Mouse (Mus musculus) liver, embryonic 16.5 days (tissue): ENCODE measurements around the gene Astn1. TPM values are rescaled to one million over a fixed set of nuclear protein-coding genes. Genes with fewer than 3 reads are reported as not detected.

Source experiments
- ATAC-seq: fragments of 200-750 bp; cut with Nextera tagmentation; 2 replicates; pipeline ENCODE4 v1.8.0; 2017; ENCODE audit warnings: low read depth, mild to moderate bottlenecking, moderate number of reproducible peaks, moderate library complexity
- H3K27ac ChIP-seq: fragments of 300-500 bp; sonication (generic); 2 replicates; pipeline ENCODE4 v1.5.1; 2014; ENCODE audit warnings: mild to moderate bottlenecking, low read length
- H3K27me3 ChIP-seq: fragments of 300-500 bp; sonication (generic); 2 replicates; pipeline ENCODE4 v1.6.1; 2014; ENCODE audit warnings: low read depth, low read length, mixed read lengths; ENCODE audit not compliant: control insufficient read depth, insufficient read depth
- H3K36me3 ChIP-seq: fragments of 300-500 bp; sonication (generic); 2 replicates; pipeline ENCODE4 v1.6.1; 2014; ENCODE audit warnings: mild to moderate bottlenecking; ENCODE audit not compliant: control insufficient read depth, insufficient read depth
- H3K4me1 ChIP-seq: fragments of 300-500 bp; sonication (generic); 2 replicates; pipeline ENCODE4 v1.6.1; 2014; ENCODE audit warnings: low read depth, low read length, mixed read lengths; ENCODE audit not compliant: control insufficient read depth
- H3K4me2 ChIP-seq: fragments of 300-500 bp; sonication (generic); 2 replicates; pipeline ENCODE4 v1.6.1; 2014; ENCODE audit warnings: low read depth, low read length, mixed read lengths
- H3K4me3 ChIP-seq: fragments of 300-500 bp; sonication (generic); 2 replicates; pipeline ENCODE4 v1.5.1; 2014; ENCODE audit warnings: low read depth, mild to moderate bottlenecking, low read length
- H3K9ac ChIP-seq: fragments of 300-500 bp; sonication (generic); 2 replicates; pipeline ENCODE4 v1.6.1; 2014; ENCODE audit warnings: low read depth, low read length
- H3K9me3 ChIP-seq: fragments of 300-500 bp; sonication (generic); replicated peaks from 2 replicates; pipeline ENCODE4 v1.6.1; 2016; ENCODE audit warnings: low read length; ENCODE audit not compliant: control insufficient read depth
- WGBS: fragments of 180-500 bp; shearing (Covaris S2); extraction: QIAGEN DNeasy Blood & Tissue Kit; methylation state at CpG from one replicate; pipeline ENCODE4 v1.1.7; 2014; ENCODE audit not compliant: insufficient replicate concordance; 5-methylcytosine and 5-hydroxymethylcytosine counted together
- polyA plus RNA-seq: library from polyadenylated mRNA; unstranded; fragments of >200 nt; fragmentation: Nextera tagmentation; extraction: Ambion mirVana; gene quantifications from 2 replicates; pipeline ENCODE4 v1.2.1, GENCODE M21; 2015

The Astn1 gene
- polyA plus RNA-seq, 1 experiment from 2014 or later, result not detected

GRCm38 (mm10) chr1:158697859-158698569, 335.9 kb downstream of the Astn1 start:
- WGBS, result 61% methylated on average over 10 of the region's 10 CpGs
- no peak for ATAC-seq
- no peak overlapping the region for H3K4me2 ChIP-seq
- H3K27me3 ChIP-seq, result no peaks in the 10 kb centered on the region
- H3K4me1 ChIP-seq, result no peaks in the 10 kb centered on the region
- no peak overlapping the region for H3K4me3 ChIP-seq
- no peaks in the 10 kb centered on the region for H3K9me3 ChIP-seq
- H3K9ac ChIP-seq, result no peak overlapping the region
- H3K36me3 ChIP-seq, result no peaks in the 10 kb centered on the region
- H3K27ac ChIP-seq, result no peak overlapping the region

- no peak overlapping the region for H3K27ac ChIP-seq
- no peak overlapping the region for H3K9ac ChIP-seq
- H3K4me2 ChIP-seq, result no peak overlapping the region
- H3K36me3 ChIP-seq, result no peaks in the 10 kb centered on the region
- H3K4me3 ChIP-seq, result no peak overlapping the region
- H3K4me1 ChIP-seq, result no peaks in the 10 kb centered on the region
- no peak for ATAC-seq
- WGBS, result 60% methylated on average over 2 of the region's 2 CpGs
- no peaks in the 10 kb centered on the region for H3K9me3 ChIP-seq
- no peaks in the 10 kb centered on the region for H3K27me3 ChIP-seq
Measured at GRCm38 (mm10) chr1:158699276-158699675, 337.2 kb downstream of the Astn1 start.

GRCm38 (mm10) chr1:158700147-158700546, 338.1 kb downstream of the Astn1 start:
- no peak overlapping the region for H3K9ac ChIP-seq
- 50% methylated on average over 2 of the region's 2 CpGs for WGBS
- no peak overlapping the region for H3K27ac ChIP-seq
- no peak overlapping the region for H3K4me2 ChIP-seq
- H3K4me3 ChIP-seq, result no peak overlapping the region
- H3K27me3 ChIP-seq, result no peaks in the 10 kb centered on the region
- no peaks in the 10 kb centered on the region for H3K4me1 ChIP-seq
- H3K9me3 ChIP-seq, result no peaks in the 10 kb centered on the region
- no peaks in the 10 kb centered on the region for H3K36me3 ChIP-seq
- ATAC-seq, result no peak

GRCm38 (mm10) chr1:158701336-158701735, 339.3 kb downstream of the Astn1 start:
- Histone ChIP-seq H3K4me3 (no peak overlapping the region), H3K36me3 (no peaks in the 10 kb centered on the region), H3K4me2 (no peak overlapping the region), H3K9me3 (no peaks in the 10 kb centered on the region), H3K27me3 (no peaks in the 10 kb centered on the region), H3K9ac (no peak overlapping the region), H3K4me1 (no peaks in the 10 kb centered on the region), H3K27ac (no peak overlapping the region)
- ATAC-seq, result no peak
- WGBS, result 69% methylated on average over 1 of the region's 1 CpGs

- Histone ChIP-seq H3K27ac (no peak overlapping the region), H3K27me3 (no peaks in the 10 kb centered on the region), H3K4me2 (no peak overlapping the region), H3K4me3 (no peak overlapping the region), H3K4me1 (no peaks in the 10 kb centered on the region), H3K9me3 (no peaks in the 10 kb centered on the region), H3K36me3 (no peaks in the 10 kb centered on the region), H3K9ac (no peak overlapping the region)
- no peak for ATAC-seq
- WGBS, result 34% methylated on average over 5 of the region's 5 CpGs
Measured at GRCm38 (mm10) chr1:158713301-158714095, 351.4 kb downstream of the Astn1 start.

GRCm38 (mm10) chr1:158732868-158733496, 370.9 kb downstream of the Astn1 start:
- Histone ChIP-seq H3K4me3 (no peak overlapping the region), H3K36me3 (no peaks in the 10 kb centered on the region), H3K4me2 (no peak overlapping the region), H3K27ac (no peak overlapping the region), H3K27me3 (no peaks in the 10 kb centered on the region), H3K4me1 (no peaks in the 10 kb centered on the region), H3K9me3 (no peaks in the 10 kb centered on the region), H3K9ac (no peak overlapping the region)
- 44% methylated on average over 4 of the region's 4 CpGs for WGBS
- ATAC-seq, result no peak

- WGBS, result 41% methylated on average over 5 of the region's 5 CpGs
Measured at GRCm38 (mm10) chr1:158739132-158739919, 377.3 kb downstream of the Astn1 start.

GRCm38 (mm10) chr1:158740161-158740766, 378.2 kb downstream of the Astn1 start:
- H3K4me3 ChIP-seq, result no peak overlapping the region
- ATAC-seq, result no peak
- WGBS, result 66% methylated on average over 6 of the region's 6 CpGs
- no peaks in the 10 kb centered on the region for H3K27me3 ChIP-seq
- no peaks in the 10 kb centered on the region for H3K36me3 ChIP-seq
- no peaks in the 10 kb centered on the region for H3K9me3 ChIP-seq
- no peak overlapping the region for H3K27ac ChIP-seq
- no peak overlapping the region for H3K9ac ChIP-seq
- H3K4me2 ChIP-seq, result no peak overlapping the region
- H3K4me1 ChIP-seq, result no peaks in the 10 kb centered on the region

More at GRCm38 (mm10) chr1:158739132-158739919, 377.3 kb downstream of the Astn1 start:
- Histone ChIP-seq H3K4me2 (no peak overlapping the region), H3K4me1 (no peaks in the 10 kb centered on the region), H3K9ac (no peak overlapping the region), H3K27me3 (no peaks in the 10 kb centered on the region), H3K4me3 (no peak overlapping the region), H3K36me3 (no peaks in the 10 kb centered on the region), H3K27ac (no peak overlapping the region), H3K9me3 (no peaks in the 10 kb centered on the region)
- ATAC-seq, result no peak
